Mouse (Mus musculus) G1E (cell line): Measurements from ENCODE around the gene Gab2.

Source experiments
- CTCF ChIP-seq: IDR thresholded peaks from 2 replicates; pipeline ENCODE4 v1.5.1; 2012; ENCODE audit warnings: low read depth, low read length, inconsistent platforms, mixed read lengths
- GATA1 ChIP-seq: IDR thresholded peaks from 2 replicates; pipeline ENCODE4 v1.6.1; 2012; ENCODE audit warnings: borderline replicate concordance, low read length, inconsistent platforms, mixed read lengths

- TF ChIP-seq CTCF (no peak), GATA1 (no peak)
Observed at GRCm38 (mm10) chr7:97357840-97358239, 276.5 kb downstream of the Gab2 start.
